Mouse (Mus musculus) ES-E14 (cell line): ENCODE measurements around the gene Micall1.

Source experiments
- CHD2 ChIP-seq: IDR thresholded peaks from 2 replicates; pipeline ENCODE4 v1.6.1; 2014; ENCODE audit warnings: mild to moderate bottlenecking, low read depth, low read length, inconsistent platforms
- HCFC1 ChIP-seq: IDR thresholded peaks from 2 replicates; pipeline ENCODE4 v1.6.1; 2012; ENCODE audit warnings: low read length, inconsistent platforms, borderline replicate concordance; ENCODE audit not compliant: insufficient read depth
- MAFK ChIP-seq: IDR thresholded peaks from 2 replicates; pipeline ENCODE4 v1.6.1; 2014; ENCODE audit warnings: mild to moderate bottlenecking, low read depth, low read length, inconsistent platforms; ENCODE audit not compliant: insufficient read depth
- ZC3H11A ChIP-seq: IDR thresholded peaks from 2 replicates; pipeline ENCODE4 v1.6.1; 2012; ENCODE audit warnings: low read depth, mild to moderate bottlenecking, inconsistent platforms, low read length, borderline replicate concordance
- ZNF384 ChIP-seq: IDR thresholded peaks from 2 replicates; pipeline ENCODE4 v1.6.1; 2012; ENCODE audit warnings: low read depth, low read length, inconsistent platforms

DNA sequence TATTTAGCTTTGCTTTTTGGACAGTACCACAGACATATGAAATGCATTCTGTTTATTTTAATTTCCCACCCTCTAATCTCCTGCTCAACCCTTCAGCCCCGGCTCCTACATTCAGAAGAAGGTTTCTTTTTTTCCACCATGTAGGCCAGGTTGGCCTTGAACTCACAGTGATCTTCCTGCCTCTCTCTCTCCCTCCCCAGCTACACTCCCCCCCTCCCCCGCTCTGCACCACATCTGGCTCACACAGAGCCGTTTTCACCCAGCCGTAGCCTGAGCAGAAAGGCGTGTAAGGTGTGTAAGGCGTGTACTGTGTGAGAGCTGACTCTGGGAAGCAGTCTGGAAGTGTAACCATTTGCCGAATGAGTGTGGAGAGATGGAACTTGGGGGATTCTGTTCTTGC, 20.6 kb downstream of the Micall1 start:
- TF ChIP-seq ZNF384 (no peak), ZC3H11A (no peak), MAFK (no peak), CHD2 (no peak), HCFC1 (no peak)
